Mouse (Mus musculus) ovary, adult 18-20 months (tissue): Measurements from ENCODE around the gene Sdk2.
A peak's percentile ranks its signal among the peaks of the same experiment; 100 is the strongest.

Experiments
- DNase-seq: peaks from one replicate; pipeline ENCODE4 v3.0.0; 2022; ENCODE audit warnings: low spot score, mixed read lengths

Gene Sdk2

GRCm38 (mm10) chr11:114066951-114067762 lies at the start of gene Sdk2:
TSS of gene Sdk2 (minus strand) at chr11:114067046.
- DNase-seq: peak; percentile 62

- no peak for DNase-seq
Measured at GRCm38 (mm10) chr11:114115077-114115476, 48.2 kb upstream of the Sdk2 start.

GRCm38 (mm10) chr11:114114674-114115073 lies 47.8 kb upstream of the Sdk2 start:
- DNase-seq: no peak

- DNase-seq: no peak
Measured at GRCm38 (mm10) chr11:114110851-114111250, 44.0 kb upstream of the Sdk2 start.

- no peak for DNase-seq
Measured at GRCm38 (mm10) chr11:114093636-114094035, 26.8 kb upstream of the Sdk2 start.

GRCm38 (mm10) chr11:114093175-114093574 lies 26.3 kb upstream of the Sdk2 start:
- no peak for DNase-seq

GRCm38 (mm10) chr11:114080606-114081005 lies 13.8 kb upstream of the Sdk2 start:
- no peak for DNase-seq

- no peak for DNase-seq
Measured at GRCm38 (mm10) chr11:114072644-114073043, 5.8 kb upstream of the Sdk2 start.

GRCm38 (mm10) chr11:114071998-114072397 lies 5.2 kb upstream of the Sdk2 start:
- no peak for DNase-seq

GRCm38 (mm10) chr11:114070881-114071280 lies 4.0 kb upstream of the Sdk2 start:
- DNase-seq: no peak

GRCm38 (mm10) chr11:114070131-114070530 lies 3.3 kb upstream of the Sdk2 start:
- no peak for DNase-seq

- peak; percentile 47 for DNase-seq
Measured at GRCm38 (mm10) chr11:114068390-114068789, 1.5 kb upstream of the Sdk2 start.

GRCm38 (mm10) chr11:114066098-114066950 lies 522 bp downstream of the Sdk2 start:
- no peak for DNase-seq

GRCm38 (mm10) chr11:114065596-114065995 lies 1.2 kb downstream of the Sdk2 start:
- no peak for DNase-seq

- no peak for DNase-seq
Measured at GRCm38 (mm10) chr11:114064871-114065388, 1.9 kb downstream of the Sdk2 start.

GRCm38 (mm10) chr11:114061946-114062345 lies 4.9 kb downstream of the Sdk2 start:
- DNase-seq: no peak

GRCm38 (mm10) chr11:114061265-114061664 lies 5.6 kb downstream of the Sdk2 start:
- DNase-seq: no peak

GRCm38 (mm10) chr11:114056351-114056750 lies 10.5 kb downstream of the Sdk2 start:
- DNase-seq: no peak

- no peak for DNase-seq
Measured at GRCm38 (mm10) chr11:114054581-114055315, 12.1 kb downstream of the Sdk2 start.

- DNase-seq: no peak
Measured at GRCm38 (mm10) chr11:114051361-114051760, 15.5 kb downstream of the Sdk2 start.

- DNase-seq: no peak
Measured at GRCm38 (mm10) chr11:114050511-114050910, 16.3 kb downstream of the Sdk2 start.

- DNase-seq: no peak
Measured at GRCm38 (mm10) chr11:114047887-114048331, 18.9 kb downstream of the Sdk2 start.
